Mouse (Mus musculus) CH12.LX (cell line): ENCODE results near the gene Ciapin1. TPM values are rescaled to one million over a fixed set of nuclear protein-coding genes. Genes with fewer than 3 reads are reported as not detected.

Experiments
- DNase-seq: peaks from one replicate; pipeline ENCODE4 v3.0.0-alpha.2; 2013; ENCODE audit errors: extremely low read depth
- H3K27ac ChIP-seq: 2 replicates; pipeline ENCODE4 v1.5.1; 2012; ENCODE audit warnings: low read depth, mild to moderate bottlenecking, control low read depth, moderate library complexity; ENCODE audit not compliant: insufficient read depth
- H3K27me3 ChIP-seq: replicated peaks from 2 replicates; pipeline ENCODE3; 2012; ENCODE audit warnings: inconsistent platforms
- H3K36me3 ChIP-seq, 2 experiments: replicated peaks in 1 of 2; 2 replicates each; pipeline versions ENCODE3 to v1.6.1; 2012; ENCODE audit warnings: inconsistent platforms in 1 of 2, low read length in 1 of 2, mild to moderate bottlenecking in 1 of 2, mixed read lengths in 1 of 2, moderate library complexity in 1 of 2; ENCODE audit not compliant: control insufficient read depth in 1 of 2, insufficient read depth in 1 of 2
- H3K4me1 ChIP-seq, 2 experiments: 2 replicates each; pipeline ENCODE4 v1.6.1; 2012; ENCODE audit warnings: inconsistent platforms in 1 of 2, moderate library complexity in 1 of 2; ENCODE audit not compliant: insufficient read depth in 2 of 2, control insufficient read depth in 1 of 2
- H3K4me2 ChIP-seq: 2 replicates; pipeline ENCODE4 v1.6.1; 2012; ENCODE audit warnings: low read depth, mild to moderate bottlenecking, control low read depth; ENCODE audit not compliant: poor library complexity, insufficient read depth, severe bottlenecking
- H3K4me3 ChIP-seq, 3 experiments: fragments of 150-350 bp in 1 of 3; sonication (generic) in 1 of 3; replicated peaks in 1 of 3; 2 replicates each; pipeline versions ENCODE3 to v1.5.1; 2011 to 2012; ENCODE audit warnings: low read depth in 2 of 3, low read length in 2 of 3, mild to moderate bottlenecking in 2 of 3, moderate library complexity in 2 of 3, control low read depth in 1 of 3, improper control_type of control experiment in 1 of 3, inconsistent platforms in 1 of 3, mixed read lengths in 1 of 3; ENCODE audit not compliant: poor library complexity in 1 of 3
- H3K79me2 ChIP-seq: replicated peaks from 2 replicates; pipeline ENCODE4 v1.6.1; 2012; ENCODE audit warnings: mild to moderate bottlenecking, moderate library complexity; ENCODE audit not compliant: control insufficient read depth, poor library complexity, insufficient read depth, severe bottlenecking; ENCODE audit errors: extremely low read depth
- H3K9ac ChIP-seq: 2 replicates; pipeline ENCODE4 v1.6.1; 2012; ENCODE audit warnings: low read depth, mild to moderate bottlenecking, control low read depth, moderate library complexity; ENCODE audit not compliant: insufficient read depth
- H3K9me3 ChIP-seq: replicated peaks from 2 replicates; pipeline ENCODE3; 2012; ENCODE audit warnings: low read length, inconsistent platforms, mixed read lengths
- BHLHE40 ChIP-seq: IDR thresholded peaks from 2 replicates; pipeline ENCODE4 v1.6.1; 2011; ENCODE audit warnings: mild to moderate bottlenecking, low read depth, low read length, improper control_type of control experiment
- CHD2 ChIP-seq: IDR thresholded peaks from 2 replicates; pipeline ENCODE4 v1.6.1; 2011; ENCODE audit warnings: low read length, improper control_type of control experiment
- CTCF ChIP-seq, 2 experiments: IDR thresholded peaks in 1 of 2; conservative IDR thresholded peaks in 1 of 2; 2 replicates each; pipeline ENCODE4 v1.5.1; 2011 to 2012; ENCODE audit warnings: low read depth in 2 of 2, low read length in 2 of 2, improper control_type of control experiment in 1 of 2, inconsistent platforms in 1 of 2, mild to moderate bottlenecking in 1 of 2, moderate library complexity in 1 of 2
- EP300 ChIP-seq: IDR thresholded peaks from 2 replicates; pipeline ENCODE4 v1.6.1; 2011; ENCODE audit warnings: low read length, improper control_type of control experiment
- HCFC1 ChIP-seq: IDR thresholded peaks from 2 replicates; pipeline ENCODE4 v1.6.1; 2012; ENCODE audit warnings: low read depth, mild to moderate bottlenecking, inconsistent platforms, low read length, improper control_type of control experiment
- IRF4 ChIP-seq: IDR thresholded peaks from 2 replicates; pipeline ENCODE4 v1.6.1; 2014; ENCODE audit warnings: low read depth, mild to moderate bottlenecking, inconsistent platforms, low read length, improper control_type of control experiment
- JUN ChIP-seq: IDR thresholded peaks from 2 replicates; pipeline ENCODE4 v1.6.1; 2011; ENCODE audit warnings: low read depth, mild to moderate bottlenecking, low read length, improper control_type of control experiment, moderate library complexity; ENCODE audit not compliant: insufficient read depth
- MAFK ChIP-seq: IDR thresholded peaks from 2 replicates; pipeline ENCODE4 v1.6.1; 2011; ENCODE audit warnings: low read length, improper control_type of control experiment; ENCODE audit not compliant: insufficient replicate concordance
- MEF2A ChIP-seq: IDR thresholded peaks from 2 replicates; pipeline ENCODE4 v1.6.1; 2014; ENCODE audit warnings: low read depth, mild to moderate bottlenecking, inconsistent platforms, low read length, improper control_type of control experiment, borderline replicate concordance
- MXI1 ChIP-seq: IDR thresholded peaks from 2 replicates; pipeline ENCODE4 v1.6.1; 2011; ENCODE audit warnings: mild to moderate bottlenecking, low read depth, low read length, improper control_type of control experiment
- NELFE ChIP-seq: IDR thresholded peaks from 2 replicates; pipeline ENCODE4 v1.6.1; 2011; ENCODE audit warnings: low read depth, low read length, improper control_type of control experiment
- POLR2A ChIP-seq: IDR thresholded peaks from 2 replicates; pipeline ENCODE4 v1.6.1; 2011; ENCODE audit warnings: low read depth, mild to moderate bottlenecking, improper control_type of control experiment, low read length
- RAD21 ChIP-seq: IDR thresholded peaks from 2 replicates; pipeline ENCODE4 v1.6.1; 2011; ENCODE audit warnings: low read depth, mild to moderate bottlenecking, low read length, improper control_type of control experiment, moderate library complexity
- RCOR1 ChIP-seq: conservative IDR thresholded peaks from 2 replicates; pipeline ENCODE4 v1.6.1; 2012; ENCODE audit warnings: low read depth, mild to moderate bottlenecking, inconsistent platforms, low read length, improper control_type of control experiment
- TBP ChIP-seq: conservative IDR thresholded peaks from 2 replicates; pipeline ENCODE4 v1.6.1; 2011; ENCODE audit warnings: low read depth, low read length, improper control_type of control experiment
- TCF12 ChIP-seq: IDR thresholded peaks from 2 replicates; pipeline ENCODE4 v1.6.1; 2014; ENCODE audit warnings: low read depth, mild to moderate bottlenecking, inconsistent platforms, low read length, improper control_type of control experiment
- UBTF ChIP-seq: IDR thresholded peaks from 2 replicates; pipeline ENCODE4 v1.6.1; 2012; ENCODE audit warnings: low read depth, mild to moderate bottlenecking, inconsistent platforms, low read length, improper control_type of control experiment, moderate library complexity
- ZKSCAN1 ChIP-seq: IDR thresholded peaks from 2 replicates; pipeline ENCODE4 v1.6.1; 2012; ENCODE audit warnings: low read depth, inconsistent platforms, low read length, improper control_type of control experiment, borderline replicate concordance
- ZNF384 ChIP-seq: IDR thresholded peaks from 2 replicates; pipeline ENCODE4 v1.6.1; 2012; ENCODE audit warnings: low read depth, low read length, improper control_type of control experiment, inconsistent platforms
- dilution Hi-C: fragments of 300-500 bp; cut with MboI; formaldehyde crosslinking; loops from 2 replicates; pipeline ENCODE4 v1.14.3; 2020; ENCODE audit warnings: low sequenced_read_pairs; ENCODE audit not compliant: extremely low pct_unique_long_range_greater_than_20kb, extremely low pct_ligation_motif_present
- in situ Hi-C: fragments of 300-500 bp; cut with MboI; formaldehyde crosslinking; loops from 3 replicates; pipeline ENCODE4 v1.14.3; 2019; ENCODE audit warnings: low sequenced_read_pairs, low pct_ligation_motif_present, low pct_unique_long_range_greater_than_20kb, mixed read lengths
- polyA plus RNA-seq: library from polyadenylated mRNA; unstranded; fragments of >175 nt; gene quantifications from 2 replicates; pipeline ENCODE4 v1.2.1, GENCODE M21; 2012; ENCODE audit warnings: low read depth; ENCODE audit not compliant: insufficient read length
- total RNA-seq, 2 experiments: library from RNA; depleted of rRNA; stranded (reverse); fragments of 300-350 nt in 1 of 2; fragments of >200 nt in 1 of 2; gene quantifications; 2 replicates each; pipeline ENCODE4 v1.2.3; 2012 to 2014

The Ciapin1 gene
- total and polyA plus RNA-seq, 3 experiments: 83.1 to 139 (median 97.1) TPM

GRCm38 (mm10) chr8:94789256-94789955, 48.8 kb downstream of the Ciapin1 start:
- no peaks in the 10 kb centered on the region for H3K79me2 ChIP-seq
- H3K27ac ChIP-seq: no peak overlapping the region
- no peak overlapping the region for H3K4me2 ChIP-seq
- peak; percentile 1; the same call in 1 of the 2 replicates for TF ChIP-seq EP300
- TF ChIP-seq MEF2A: no peak
- H3K36me3 ChIP-seq: no peaks in the 10 kb centered on the region
- H3K4me1 ChIP-seq: peaks cover 17 to 53% of the 10 kb centered on the region in 2 experiments
- dilution Hi-C loops: no loop called here
- H3K9me3 ChIP-seq: no peaks in the 10 kb centered on the region
- H3K9ac ChIP-seq: no peak overlapping the region
- DNase-seq: no peak
- in situ Hi-C loops: no loop called here
- no peak overlapping the region for H3K4me3 ChIP-seq
- H3K27me3 ChIP-seq: no peaks in the 10 kb centered on the region

- no peaks in the 10 kb centered on the region for H3K27me3 ChIP-seq
- TF ChIP-seq POLR2A: no peak
- no peak for TF ChIP-seq CTCF (conservative IDR thresholded peaks at IDR 0.05 in 1 of 2, IDR thresholded peaks at IDR 0.05 in 1 of 2; ENCODE audit: low read depth in 2 of 2, low read length in 2 of 2)
- TF ChIP-seq MAFK: no peak
- no peak for TF ChIP-seq MXI1
- no peak for TF ChIP-seq RAD21
- H3K4me2 ChIP-seq: no peak overlapping the region
- in situ Hi-C loops: no loop called here
- no peak for DNase-seq
- H3K27ac ChIP-seq: no peak overlapping the region
- dilution Hi-C loops: no loop called here
- H3K4me3 ChIP-seq: no peak overlapping the region
- H3K9me3 ChIP-seq: no peaks in the 10 kb centered on the region
- no peaks in the 10 kb centered on the region for H3K36me3 ChIP-seq
- H3K4me1 ChIP-seq: peaks cover 22 to 69% of the 10 kb centered on the region in 2 experiments
- no peak overlapping the region for H3K9ac ChIP-seq
- H3K79me2 ChIP-seq: no peaks in the 10 kb centered on the region
These were observed 50.3 kb downstream of the Ciapin1 start for GRCm38 (mm10) chr8:94787524-94788501.

DNA sequence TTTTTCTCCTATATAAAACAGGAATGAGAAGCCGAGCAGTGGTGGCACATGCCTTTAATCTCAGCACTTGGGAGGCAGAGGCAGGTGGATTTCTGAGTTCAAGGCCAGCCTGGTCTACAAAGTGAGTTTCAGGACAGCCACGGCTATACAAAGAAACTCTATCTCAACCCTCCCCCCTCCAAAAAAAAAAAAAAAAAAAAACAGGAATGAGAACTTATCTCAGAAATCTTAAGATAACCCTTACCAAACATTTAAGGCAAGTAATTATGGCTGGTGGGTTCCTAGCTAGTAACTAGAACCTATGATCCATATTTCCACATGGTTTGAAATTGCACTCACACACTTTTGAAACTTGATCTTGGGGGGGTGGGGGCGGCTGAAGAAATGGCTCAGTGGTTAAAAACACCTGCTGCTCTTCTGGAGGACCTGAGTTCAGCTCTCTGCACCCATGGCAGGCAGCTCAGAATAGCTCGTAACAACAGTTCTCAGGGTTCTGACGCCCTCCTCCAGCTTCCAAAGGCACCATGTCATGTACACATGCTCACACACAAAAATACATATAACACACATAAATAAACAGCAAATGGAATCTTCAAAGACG, 52.1 kb downstream of the Ciapin1 start:
- Histone ChIP-seq H3K36me3 (no peaks in the 10 kb centered on the region), H3K27me3 (no peaks in the 10 kb centered on the region), H3K4me1 (peaks cover 22 to 75% of the 10 kb centered on the region in 2 experiments), H3K9ac (no peak overlapping the region), H3K4me3 (no peak overlapping the region), H3K9me3 (no peaks in the 10 kb centered on the region), H3K79me2 (peaks cover under 1% of the 10 kb centered on the region; the same call in 1 of the 2 replicates), H3K4me2 (no peak overlapping the region), H3K27ac (no peak overlapping the region)
- TF ChIP-seq RCOR1 (no peak), EP300 (peak; percentile 12; the same call in 1 of the 2 replicates), BHLHE40 (0 out of 2 replicates have a peak, but pooled peaks have one; percentile 32), CHD2 (0 out of 2 replicates have a peak, but pooled peaks have one; percentile 48), TBP (no peak), JUN (no peak), IRF4 (peak; percentile 40; the same call in 1 of the 2 replicates), TCF12 (peak; percentile 57; the same call in 1 of the 2 replicates), ZKSCAN1 (no peak), UBTF (no peak), NELFE (no peak), ZNF384 (peak; percentile 87), HCFC1 (no peak)
- in situ Hi-C loops: no loop called here
- dilution Hi-C loops: no loop called here
- DNase-seq: no peak
